Mouse (Mus musculus): ENCODE measurements around the gene Ivd. TPM values are rescaled to one million over a fixed set of nuclear protein-coding genes. Genes with fewer than 3 reads are reported as not detected.

Ivd gene
- polyA plus RNA-seq, 1 experiment from 2014 or later = 46.5 TPM

DNA sequence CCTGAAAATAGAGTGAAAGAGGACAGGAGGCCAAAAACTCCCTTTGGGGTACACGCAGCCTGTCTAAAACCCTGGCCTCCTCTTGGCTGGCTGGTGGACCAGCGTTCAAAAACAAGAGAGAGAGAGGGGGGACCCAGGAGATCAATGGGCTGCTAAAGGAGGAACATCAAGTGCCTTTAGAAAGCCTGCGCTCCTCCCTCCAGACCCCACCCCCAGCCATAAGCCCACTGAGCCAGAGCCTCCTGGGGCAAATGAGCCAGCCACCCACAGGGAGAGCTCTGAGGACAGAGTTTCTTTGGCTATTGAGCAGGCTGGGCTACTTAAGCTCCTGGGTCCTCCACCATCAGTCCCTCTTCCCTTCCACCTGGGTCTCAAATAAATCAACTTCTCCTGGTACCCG is 37.0 kb downstream of the Ivd start:
- ATAC-seq (no peak), DNase-seq (ENCODE audit: low spot score) (no peak)
- TF ChIP-seq CTCF (IDR thresholded peaks at IDR 0.05) (no peak), EP300 (IDR thresholded peaks at IDR 0.05) (no peak)
- Histone ChIP-seq H3K36me3 (ENCODE audit: insufficient read depth, low read length) (no peaks in the 10 kb centered on the region), H3K27ac (ENCODE audit: low read length) (no peak overlapping the region), H3K4me2 (replicated peaks; ENCODE audit: low read depth, low read length) (no peak overlapping the region), H3K9ac (replicated peaks; ENCODE audit: low read depth) (no peak overlapping the region), H3K4me1 (ENCODE audit: insufficient read depth, low read depth, low read length) (peaks cover 17% of the 10 kb centered on the region; the same call in 1 of the 2 replicates), H3K4me3 (ENCODE audit: low read depth, low read length) (no peak overlapping the region), H3K9me3 (ENCODE audit: low read length) (no peaks in the 10 kb centered on the region), H3K27me3 (replicated peaks; ENCODE audit: insufficient read depth, low read length) (peaks cover 19% of the 10 kb centered on the region)
- WGBS = 9% methylated on average over 3 of the region's 4 CpGs

- Histone ChIP-seq H3K36me3 (ENCODE audit: insufficient read depth, low read length) (no peaks in the 10 kb centered on the region), H3K4me3 (ENCODE audit: low read depth, low read length) (no peak overlapping the region), H3K9ac (replicated peaks; ENCODE audit: low read depth) (no peak overlapping the region), H3K4me1 (ENCODE audit: insufficient read depth, low read depth, low read length) (peaks cover 17% of the 10 kb centered on the region; the same call in 1 of the 2 replicates), H3K27me3 (replicated peaks; ENCODE audit: insufficient read depth, low read length) (peaks cover 19% of the 10 kb centered on the region), H3K4me2 (replicated peaks; ENCODE audit: low read depth, low read length) (no peak overlapping the region), H3K9me3 (ENCODE audit: low read length) (no peaks in the 10 kb centered on the region), H3K27ac (ENCODE audit: low read length) (no peak overlapping the region)
- ATAC-seq (no peak), DNase-seq (ENCODE audit: low spot score) (no peak)
- TF ChIP-seq EP300 (IDR thresholded peaks at IDR 0.05) (no peak), CTCF (IDR thresholded peaks at IDR 0.05) (no peak)
- 22% methylated on average over 7 of the region's 7 CpGs for WGBS
These were observed 37.6 kb downstream of the Ivd start for GRCm38 (mm10) chr2:118899306-118899705.

GRCm38 (mm10) chr2:118899981-118900825 is 38.4 kb downstream of the Ivd start, which contains the start of gene Bahd1:
Bahd1 (plus strand) TSS chr2:118900377.
- H3K27ac ChIP-seq (ENCODE audit: low read length) = no peak within 1 kb of the TSS
- no peak within 1 kb of the TSS for H3K9ac ChIP-seq (replicated peaks; ENCODE audit: low read depth)
- H3K36me3 ChIP-seq (ENCODE audit: insufficient read depth, low read length) = no peaks in the 10 kb centered on the region
- 2% methylated on average over 32 of the region's 32 CpGs for WGBS
- H3K27me3 ChIP-seq (replicated peaks; ENCODE audit: insufficient read depth, low read length) = peaks cover 19% of the 10 kb centered on the region
- H3K4me2 ChIP-seq (replicated peaks; ENCODE audit: low read depth, low read length) = peak within 1 kb of the TSS; percentile 99
- DNase-seq (ENCODE audit: low spot score) = peak; percentile 76
- peaks cover 17% of the 10 kb centered on the region; the same call in 1 of the 2 replicates for H3K4me1 ChIP-seq (ENCODE audit: insufficient read depth, low read depth, low read length)
- H3K9me3 ChIP-seq (ENCODE audit: low read length) = no peaks in the 10 kb centered on the region
- ATAC-seq = no peak
- TF ChIP-seq EP300 (IDR thresholded peaks at IDR 0.05) (no peak), CTCF (IDR thresholded peaks at IDR 0.05) (no peak)
- peak within 1 kb of the TSS; percentile 79 for H3K4me3 ChIP-seq (ENCODE audit: low read depth, low read length)

- WGBS = 0% methylated on average over 11 of the region's 11 CpGs
- peaks cover 17% of the 10 kb centered on the region; the same call in 1 of the 2 replicates for H3K4me1 ChIP-seq (ENCODE audit: insufficient read depth, low read depth, low read length)
These were observed 39.0 kb downstream of the Ivd start for GRCm38 (mm10) chr2:118900826-118901140.

GRCm38 (mm10) chr2:118901175-118902031 is 39.6 kb downstream of the Ivd start:
- no peak for TF ChIP-seq EP300 (IDR thresholded peaks at IDR 0.05)
- peak; percentile 41; the same call in 1 of the 2 replicates for TF ChIP-seq CTCF (IDR thresholded peaks at IDR 0.05)
- Histone ChIP-seq H3K27ac (ENCODE audit: low read length) (peak overlapping the region; percentile 82), H3K9ac (replicated peaks; ENCODE audit: low read depth) (peak overlapping the region; percentile 84), H3K4me1 (ENCODE audit: insufficient read depth, low read depth, low read length) (peaks cover 17% of the 10 kb centered on the region; the same call in 1 of the 2 replicates), H3K27me3 (replicated peaks; ENCODE audit: insufficient read depth, low read length) (peaks cover 17% of the 10 kb centered on the region), H3K9me3 (ENCODE audit: low read length) (no peaks in the 10 kb centered on the region), H3K36me3 (ENCODE audit: insufficient read depth, low read length) (no peaks in the 10 kb centered on the region), H3K4me3 (ENCODE audit: low read depth, low read length) (peak overlapping the region; percentile 79), H3K4me2 (replicated peaks; ENCODE audit: low read depth, low read length) (peak overlapping the region; percentile 99)
- ATAC-seq (peak; percentile 93), DNase-seq (ENCODE audit: low spot score) (peak; percentile 98)
- under 1% methylated on average over 64 of the region's 120 CpGs for WGBS

More at GRCm38 (mm10) chr2:118900826-118901140, 39.0 kb downstream of the Ivd start:
- no peak for TF ChIP-seq EP300 (IDR thresholded peaks at IDR 0.05)
- TF ChIP-seq CTCF (IDR thresholded peaks at IDR 0.05) = no peak
- no peak for ATAC-seq
- Histone ChIP-seq H3K9me3 (ENCODE audit: low read length) (no peaks in the 10 kb centered on the region), H3K27ac (ENCODE audit: low read length) (no peak overlapping the region), H3K27me3 (replicated peaks; ENCODE audit: insufficient read depth, low read length) (peaks cover 19% of the 10 kb centered on the region), H3K4me2 (replicated peaks; ENCODE audit: low read depth, low read length) (peak overlapping the region; percentile 99), H3K9ac (replicated peaks; ENCODE audit: low read depth) (no peak overlapping the region), H3K4me3 (ENCODE audit: low read depth, low read length) (peak overlapping the region; percentile 79), H3K36me3 (ENCODE audit: insufficient read depth, low read length) (no peaks in the 10 kb centered on the region)
- DNase-seq (ENCODE audit: low spot score) = no peak

Data from lung, postnatal 0 days (tissue).